Mouse (Mus musculus) MEL (cell line): ENCODE results near the gene Homer1. TPM values are rescaled to one million over a fixed set of nuclear protein-coding genes. Genes with fewer than 3 reads are reported as not detected.

Experiments
- DNase-seq: peaks from one replicate; pipeline ENCODE4 v3.0.0; 2011; ENCODE audit warnings: low read depth, low spot score
- H3K27ac ChIP-seq: 2 replicates; pipeline ENCODE4 v1.5.1; 2012; ENCODE audit warnings: low read depth, mild to moderate bottlenecking, control low read depth, low read length, moderate library complexity; ENCODE audit not compliant: control insufficient read depth
- H3K27me3 ChIP-seq, 2 experiments: fragments of 150-350 bp in 1 of 2; sonication (generic) in 1 of 2; 2 replicates each; pipeline ENCODE4 v1.6.1; 2012; ENCODE audit warnings: low read length in 2 of 2, mild to moderate bottlenecking in 2 of 2, improper control_type of control experiment in 1 of 2, moderate library complexity in 1 of 2; ENCODE audit not compliant: insufficient read depth in 2 of 2, control insufficient read depth in 1 of 2
- H3K36me3 ChIP-seq, 2 experiments: 2 replicates each; pipeline ENCODE4 v1.6.1; 2012 to 2014; ENCODE audit warnings: low read length in 2 of 2, improper control_type of control experiment in 1 of 2, inconsistent platforms in 1 of 2, mild to moderate bottlenecking in 1 of 2; ENCODE audit not compliant: insufficient read depth in 2 of 2, control insufficient read depth in 1 of 2
- H3K4me1 ChIP-seq, 2 experiments: fragments of 150-350 bp in 1 of 2; sonication (generic) in 1 of 2; 2 replicates each; pipeline ENCODE4 v1.6.1; 2012; ENCODE audit warnings: low read length in 2 of 2, improper control_type of control experiment in 1 of 2, mild to moderate bottlenecking in 1 of 2; ENCODE audit not compliant: insufficient read depth in 2 of 2, control insufficient read depth in 1 of 2
- H3K4me3 ChIP-seq, 2 experiments: fragments of 150-350 bp in 1 of 2; sonication (generic) in 1 of 2; 2 replicates each; pipeline ENCODE4 v1.5.1; 2012; ENCODE audit warnings: low read depth in 2 of 2, low read length in 2 of 2, mild to moderate bottlenecking in 2 of 2, moderate library complexity in 2 of 2, control low read depth in 1 of 2, improper control_type of control experiment in 1 of 2; ENCODE audit not compliant: control insufficient read depth in 1 of 2, insufficient read depth in 1 of 2
- H3K79me2 ChIP-seq: 2 replicates; pipeline ENCODE4 v1.6.1; 2012; ENCODE audit warnings: mild to moderate bottlenecking, low read length, moderate library complexity; ENCODE audit not compliant: control insufficient read depth, poor library complexity, insufficient read depth
- H3K9ac ChIP-seq: 2 replicates; pipeline ENCODE4 v1.6.1; 2012; ENCODE audit warnings: low read depth, mild to moderate bottlenecking, control low read depth, low read length, moderate library complexity; ENCODE audit not compliant: control insufficient read depth, poor library complexity, severe bottlenecking
- H3K9me3 ChIP-seq: fragments of 150-350 bp; sonication (generic); replicated peaks from 2 replicates; pipeline ENCODE4 v1.6.1; 2012; ENCODE audit warnings: mild to moderate bottlenecking, low read length, improper control_type of control experiment, moderate library complexity; ENCODE audit not compliant: insufficient read depth
- BHLHE40 ChIP-seq: IDR thresholded peaks from 2 replicates; pipeline ENCODE4 v1.6.1; 2012; ENCODE audit warnings: low read depth, mild to moderate bottlenecking, inconsistent platforms, low read length, improper control_type of control experiment, borderline replicate concordance
- CHD1 ChIP-seq: IDR thresholded peaks from 2 replicates; pipeline ENCODE4 v1.6.1; 2012; ENCODE audit warnings: low read depth, mild to moderate bottlenecking, inconsistent platforms, low read length, improper control_type of control experiment
- CTCF ChIP-seq, 3 experiments: IDR thresholded peaks in 2 of 3; conservative IDR thresholded peaks in 1 of 3; 2 replicates each; pipeline ENCODE4 v1.5.1; 2011 to 2012; ENCODE audit warnings: low read length in 3 of 3, low read depth in 2 of 3, mild to moderate bottlenecking in 2 of 3, improper control_type of control experiment in 1 of 3, inconsistent platforms in 1 of 3, mixed read lengths in 1 of 3, moderate library complexity in 1 of 3; ENCODE audit not compliant: control insufficient read depth in 1 of 3, insufficient read depth in 1 of 3, poor library complexity in 1 of 3, severe bottlenecking in 1 of 3
- E2F4 ChIP-seq: IDR thresholded peaks from 2 replicates; pipeline ENCODE4 v1.6.1; 2011; ENCODE audit warnings: low read depth, low read length, improper control_type of control experiment, borderline replicate concordance
- ELF1 ChIP-seq: IDR thresholded peaks from 2 replicates; pipeline ENCODE4 v1.6.1; 2014; ENCODE audit warnings: low read depth, mild to moderate bottlenecking, inconsistent platforms, low read length, improper control_type of control experiment, moderate library complexity
- ETS1 ChIP-seq: IDR thresholded peaks from 2 replicates; pipeline ENCODE4 v1.6.1; 2012; ENCODE audit warnings: low read depth, mild to moderate bottlenecking, inconsistent platforms, low read length, improper control_type of control experiment, moderate library complexity
- HCFC1 ChIP-seq: IDR thresholded peaks from 2 replicates; pipeline ENCODE4 v1.6.1; 2012; ENCODE audit warnings: low read depth, mild to moderate bottlenecking, inconsistent platforms, low read length, improper control_type of control experiment, moderate library complexity
- MAFK ChIP-seq: IDR thresholded peaks from 2 replicates; pipeline ENCODE4 v1.6.1; 2011; ENCODE audit warnings: low read depth, mild to moderate bottlenecking, low read length, improper control_type of control experiment, borderline replicate concordance
- MAZ ChIP-seq: IDR thresholded peaks from 2 replicates; pipeline ENCODE4 v1.6.1; 2012; ENCODE audit warnings: low read depth, mild to moderate bottlenecking, inconsistent platforms, low read length, improper control_type of control experiment
- MYC ChIP-seq: IDR thresholded peaks from 2 replicates; pipeline ENCODE4 v1.6.1; 2011; ENCODE audit warnings: low read depth, mild to moderate bottlenecking, low read length, improper control_type of control experiment, moderate library complexity
- NRF1 ChIP-seq: IDR thresholded peaks from 2 replicates; pipeline ENCODE4 v1.6.1; 2014; ENCODE audit warnings: low read depth, mild to moderate bottlenecking, inconsistent platforms, low read length, improper control_type of control experiment, moderate library complexity; ENCODE audit not compliant: poor library complexity, insufficient read depth, severe bottlenecking
- POLR2AphosphoS2 ChIP-seq: IDR thresholded peaks from 2 replicates; pipeline ENCODE4 v1.6.1; 2011; ENCODE audit warnings: low read length, improper control_type of control experiment
- RCOR1 ChIP-seq: IDR thresholded peaks from 2 replicates; pipeline ENCODE4 v1.6.1; 2012; ENCODE audit warnings: low read depth, mild to moderate bottlenecking, inconsistent platforms, low read length, improper control_type of control experiment
- SIN3A ChIP-seq: IDR thresholded peaks from 2 replicates; pipeline ENCODE4 v1.6.1; 2012; ENCODE audit warnings: low read length, improper control_type of control experiment, inconsistent platforms
- SMC3 ChIP-seq: IDR thresholded peaks from 2 replicates; pipeline ENCODE4 v1.6.1; 2011; ENCODE audit warnings: low read depth, low read length, improper control_type of control experiment
- TBP ChIP-seq: IDR thresholded peaks from 2 replicates; pipeline ENCODE4 v1.8.0; 2011; ENCODE audit warnings: low read depth, low read length, improper control_type of control experiment
- TCF12 ChIP-seq: IDR thresholded peaks from 2 replicates; pipeline ENCODE4 v1.6.1; 2014; ENCODE audit warnings: low read depth, mild to moderate bottlenecking, inconsistent platforms, low read length, improper control_type of control experiment, moderate library complexity
- UBTF ChIP-seq: IDR thresholded peaks from 2 replicates; pipeline ENCODE4 v1.6.1; 2012; ENCODE audit warnings: low read depth, mild to moderate bottlenecking, inconsistent platforms, low read length, improper control_type of control experiment, moderate library complexity, borderline replicate concordance; ENCODE audit not compliant: insufficient read depth
- USF1 ChIP-seq: IDR thresholded peaks from 2 replicates; pipeline ENCODE4 v1.6.1; 2014; ENCODE audit warnings: low read depth, mild to moderate bottlenecking, inconsistent platforms, low read length, improper control_type of control experiment, moderate library complexity
- ZMIZ1 ChIP-seq: IDR thresholded peaks from 2 replicates; pipeline ENCODE4 v1.6.1; 2012; ENCODE audit warnings: low read depth, mild to moderate bottlenecking, inconsistent platforms, low read length, improper control_type of control experiment, moderate library complexity
- polyA plus RNA-seq, 2 experiments: library from polyadenylated mRNA; stranded (reverse) in 1 of 2; unstranded in 1 of 2; fragments of >175 nt in 1 of 2; fragments of >200 nt in 1 of 2; gene quantifications; 2 replicates each; pipeline versions ENCODE4 v1.2.1 to v1.2.4; 2012; ENCODE audit warnings: low replicate concordance in 2 of 2, low read depth in 1 of 2; ENCODE audit not compliant: insufficient read length in 2 of 2, insufficient read depth in 1 of 2, missing spikeins in 1 of 2
- total RNA-seq: library from RNA; depleted of rRNA; stranded (reverse); fragments of 300-350 nt; gene quantifications from 2 replicates; pipeline ENCODE4 v1.2.3, GENCODE M21; 2012

Gene Homer1
- total and polyA plus RNA-seq, 3 experiments = 19.5 to 20.6 TPM; not detected in 1

DNA sequence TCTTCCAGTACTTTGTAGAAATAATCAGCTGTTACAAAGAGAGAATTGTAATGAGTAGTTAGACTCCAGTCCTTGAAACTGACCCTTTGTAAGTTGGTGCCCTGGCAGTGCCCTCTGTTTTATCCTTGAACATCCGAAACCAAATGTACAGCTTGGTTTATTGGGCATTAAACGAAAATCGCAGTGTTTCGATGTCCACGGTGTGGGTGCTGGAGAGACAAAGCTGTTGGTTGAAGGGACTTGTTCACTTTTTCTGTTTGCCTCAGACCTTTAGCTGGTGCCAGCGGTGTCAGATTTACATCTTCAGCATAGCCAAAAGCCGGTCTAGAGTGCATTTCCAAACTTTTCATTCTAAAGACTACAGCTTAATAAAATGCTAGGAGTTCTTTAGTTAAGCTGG lies 6.2 kb downstream of the Homer1 start:
- Histone ChIP-seq H3K27ac (no peak overlapping the region), H3K4me1 (peaks cover 14 to 19% of the 10 kb centered on the region in 2 experiments), H3K79me2 (peaks cover 42% of the 10 kb centered on the region)
- peak; percentile 56 for DNase-seq
- TF ChIP-seq ZMIZ1 (no peak), RCOR1 (no peak), CHD1 (no peak), UBTF (no peak), HCFC1 (no peak), MAZ (no peak), SIN3A (peak; percentile 22; the same call in 1 of the 2 replicates), TCF12 (0 out of 2 replicates have a peak, but pooled peaks have one; percentile 7), SMC3 (0 out of 2 replicates have a peak, but pooled peaks have one; percentile 14)
- TF ChIP-seq, all 39 proteins: peak for 3
- Histone ChIP-seq H3K4me3 (peak overlapping the region; percentile 83 to 88), H3K9ac (peak overlapping the region; percentile 66), H3K27me3 (no peaks in the 10 kb centered on the region), H3K36me3 (peaks cover 0 to 31% of the 10 kb centered on the region in 2 experiments; a peak in 2 of 4 replicates), H3K9me3 (no peaks in the 10 kb centered on the region)

DNA sequence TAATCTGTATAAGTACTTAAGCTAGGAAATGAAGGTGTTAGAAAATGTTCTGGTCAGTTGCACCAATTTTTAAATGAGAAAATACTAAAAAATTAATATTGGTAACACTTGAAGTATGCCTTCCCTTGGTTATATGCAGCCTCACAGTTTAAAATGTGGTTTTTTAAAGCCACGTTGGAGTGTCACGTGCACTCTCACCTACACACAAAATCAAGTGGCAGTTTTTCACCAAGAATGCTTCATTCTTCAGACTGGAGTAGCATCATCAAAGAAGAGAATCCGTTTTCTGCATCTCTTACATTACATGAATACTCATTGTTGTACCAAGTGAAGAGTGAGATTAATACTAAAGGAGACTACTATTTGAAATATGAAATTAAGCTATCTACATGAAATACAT lies 7.1 kb downstream of the Homer1 start:
- TF ChIP-seq POLR2AphosphoS2 = no peak
- peak; percentile 60 for TF ChIP-seq USF1
- TF ChIP-seq ELF1 = no peak
- TF ChIP-seq MAZ = no peak
- TF ChIP-seq MAFK = no peak
- no peak for TF ChIP-seq MYC
- no peak for TF ChIP-seq TCF12
- TF ChIP-seq E2F4 = no peak
- TF ChIP-seq NRF1 = no peak
- no peak for TF ChIP-seq ETS1
- TF ChIP-seq RCOR1 = no peak
- TF ChIP-seq BHLHE40 = peak; percentile 57; the same call in 1 of the 2 replicates
- TF ChIP-seq UBTF = no peak
- no peak for TF ChIP-seq TBP
- TF ChIP-seq CTCF (IDR thresholded peaks at IDR 0.05 in 2 of 3, conservative IDR thresholded peaks at IDR 0.05 in 1 of 3; ENCODE audit: control insufficient read depth in 1 of 3, insufficient read depth in 1 of 3, low read depth in 2 of 3, low read length in 3 of 3, poor library complexity in 1 of 3, severe bottlenecking in 1 of 3) = no peak
- TF ChIP-seq HCFC1 = no peak
- Histone ChIP-seq H3K9me3 (no peaks in the 10 kb centered on the region), H3K4me1 (peaks cover 14 to 22% of the 10 kb centered on the region in 2 experiments), H3K36me3 (peaks cover 0 to 30% of the 10 kb centered on the region in 2 experiments; a peak in 2 of 4 replicates), H3K27ac (no peak overlapping the region), H3K9ac (peak overlapping the region; percentile 66; the same call in 1 of the 2 replicates), H3K27me3 (no peaks in the 10 kb centered on the region), H3K4me3 (peak overlapping the region; percentile 41 to 83), H3K79me2 (peaks cover 45% of the 10 kb centered on the region)
- peak; percentile 25 for DNase-seq
